Mouse (Mus musculus) E14TG2a.4 (cell line): ENCODE measurements around the gene Btg1.

Experiments
- CTCF ChIP-seq: conservative IDR thresholded peaks from 2 replicates; pipeline ENCODE4 v1.5.1; 2014; ENCODE audit warnings: low read length
- NANOG ChIP-seq: IDR thresholded peaks from 2 replicates; pipeline ENCODE4 v1.6.1; 2014; ENCODE audit warnings: borderline replicate concordance, low read length, mixed read lengths
- POU5F1 ChIP-seq: IDR thresholded peaks from 2 replicates; pipeline ENCODE4 v1.6.1; 2014; ENCODE audit warnings: low read length, borderline replicate concordance

DNA sequence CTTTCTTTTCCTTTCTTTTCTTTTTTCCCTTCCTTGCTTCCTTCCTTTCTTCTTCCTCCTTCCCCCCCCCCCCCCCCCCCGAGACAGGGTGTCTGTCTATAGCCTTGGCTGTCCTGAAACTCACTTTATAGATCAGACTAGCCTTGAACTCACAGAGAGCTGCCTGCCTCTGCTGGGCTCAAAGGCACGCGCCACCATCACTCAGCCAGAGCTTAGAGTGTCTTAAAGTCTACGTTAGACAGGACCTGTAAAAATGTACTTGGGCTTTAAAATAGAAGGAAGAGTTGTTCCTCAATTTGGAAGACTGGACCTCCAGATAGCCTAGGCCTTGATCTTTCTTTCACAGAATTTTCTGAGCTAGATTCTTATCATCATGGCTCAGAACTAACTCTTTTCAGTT, 8.3 kb downstream of the Btg1 start:
- TF ChIP-seq NANOG (no peak), CTCF (no peak), POU5F1 (no peak)
